Mouse (Mus musculus) neural tube, embryonic 13.5 days (tissue): ENCODE results near the gene Kcnj10. TPM values are rescaled to one million over a fixed set of nuclear protein-coding genes. Genes with fewer than 3 reads are reported as not detected.

Experiments used
- ATAC-seq: fragments of 200-750 bp; cut with Nextera tagmentation; 2 replicates; pipeline ENCODE4 v1.8.0; 2017; ENCODE audit warnings: low read depth, mild to moderate bottlenecking, moderate TSS enrichment, moderate library complexity
- H3K27ac ChIP-seq: fragments of 300-500 bp; sonication (generic); replicated peaks from 2 replicates; pipeline ENCODE4 v1.5.1; 2015; ENCODE audit warnings: moderate library complexity, mild to moderate bottlenecking, inconsistent platforms
- H3K27me3 ChIP-seq: fragments of 300-500 bp; sonication (generic); 2 replicates; pipeline ENCODE4 v1.6.1; 2015; ENCODE audit warnings: mild to moderate bottlenecking, inconsistent platforms
- H3K36me3 ChIP-seq: fragments of 300-500 bp; sonication (generic); 2 replicates; pipeline ENCODE4 v1.6.1; 2015; ENCODE audit warnings: mild to moderate bottlenecking, inconsistent platforms
- H3K4me1 ChIP-seq: fragments of 300-500 bp; sonication (generic); replicated peaks from 2 replicates; pipeline ENCODE4 v1.6.1; 2015; ENCODE audit warnings: inconsistent platforms
- H3K4me2 ChIP-seq: fragments of 300-500 bp; sonication (generic); 2 replicates; pipeline ENCODE4 v1.6.1; 2015; ENCODE audit warnings: inconsistent platforms, mild to moderate bottlenecking, moderate library complexity
- H3K4me3 ChIP-seq: fragments of 300-500 bp; sonication (generic); 2 replicates; pipeline ENCODE4 v1.5.1; 2015; ENCODE audit warnings: mild to moderate bottlenecking, inconsistent platforms
- H3K9ac ChIP-seq: fragments of 300-500 bp; sonication (generic); 2 replicates; pipeline ENCODE4 v1.6.1; 2015; ENCODE audit warnings: moderate library complexity, mild to moderate bottlenecking, inconsistent platforms
- H3K9me3 ChIP-seq: fragments of 300-500 bp; sonication (generic); 2 replicates; pipeline ENCODE4 v1.6.1; 2016; ENCODE audit warnings: inconsistent platforms
- WGBS: fragments of 180-500 bp; shearing (Covaris S2); methylation state at CpG from one replicate; pipeline ENCODE4 v1.1.7; 2015; 5-methylcytosine and 5-hydroxymethylcytosine counted together
- polyA plus RNA-seq: library from polyadenylated mRNA; unstranded; fragments of >200 nt; fragmentation: Nextera tagmentation; extraction: Ambion mirVana; gene quantifications from 2 replicates; pipeline ENCODE4 v1.2.1, GENCODE M21; 2015

Kcnj10 gene
- polyA plus RNA-seq, 1 experiment from 2014 or later: 1.9 TPM

- H3K36me3 ChIP-seq: no peaks in the 10 kb centered on the region
- no peaks in the 10 kb centered on the region for H3K27me3 ChIP-seq
- no peak overlapping the region for H3K9ac ChIP-seq
- peaks cover 4% of the 10 kb centered on the region; the same call in 1 of the 2 replicates for H3K4me1 ChIP-seq
- H3K4me3 ChIP-seq: no peak overlapping the region
- no peak overlapping the region for H3K4me2 ChIP-seq
- no peak overlapping the region for H3K27ac ChIP-seq
- H3K9me3 ChIP-seq: no peaks in the 10 kb centered on the region
- WGBS: 15% methylated on average over 6 of the region's 6 CpGs
- peak; percentile 48 for ATAC-seq
These were observed 23.7 kb downstream of the Kcnj10 start for GRCm38 (mm10) chr1:172364684-172365083.

GRCm38 (mm10) chr1:172368768-172369418 lies 27.9 kb downstream of the Kcnj10 start:
- Histone ChIP-seq H3K9ac (no peak overlapping the region), H3K27me3 (no peaks in the 10 kb centered on the region), H3K36me3 (no peaks in the 10 kb centered on the region), H3K4me1 (peaks cover 4% of the 10 kb centered on the region; the same call in 1 of the 2 replicates), H3K4me2 (peak overlapping the region; percentile 26), H3K9me3 (no peaks in the 10 kb centered on the region), H3K4me3 (no peak overlapping the region), H3K27ac (no peak overlapping the region)
- ATAC-seq: peak; percentile 30; the same call in 1 of the 2 replicates
- 33% methylated on average over 23 of the region's 23 CpGs for WGBS

GRCm38 (mm10) chr1:172376198-172376667 lies 35.2 kb downstream of the Kcnj10 start, which contains the start of gene Pigm:
Gene Pigm, plus strand, starts transcription at chr1:172376546.
- H3K4me2 ChIP-seq: peak within 1 kb of the TSS; percentile 87
- H3K9ac ChIP-seq: peak within 1 kb of the TSS; percentile 90
- peak within 1 kb of the TSS; percentile 71 for H3K27ac ChIP-seq
- WGBS: under 1% methylated on average over 39 of the region's 39 CpGs
- H3K4me1 ChIP-seq: peaks cover 49% of the 10 kb centered on the region
- H3K4me3 ChIP-seq: peak within 1 kb of the TSS; percentile 83
- H3K9me3 ChIP-seq: no peaks in the 10 kb centered on the region
- H3K36me3 ChIP-seq: peaks cover 25% of the 10 kb centered on the region
- peak; percentile 99 for ATAC-seq
- no peaks in the 10 kb centered on the region for H3K27me3 ChIP-seq

DNA sequence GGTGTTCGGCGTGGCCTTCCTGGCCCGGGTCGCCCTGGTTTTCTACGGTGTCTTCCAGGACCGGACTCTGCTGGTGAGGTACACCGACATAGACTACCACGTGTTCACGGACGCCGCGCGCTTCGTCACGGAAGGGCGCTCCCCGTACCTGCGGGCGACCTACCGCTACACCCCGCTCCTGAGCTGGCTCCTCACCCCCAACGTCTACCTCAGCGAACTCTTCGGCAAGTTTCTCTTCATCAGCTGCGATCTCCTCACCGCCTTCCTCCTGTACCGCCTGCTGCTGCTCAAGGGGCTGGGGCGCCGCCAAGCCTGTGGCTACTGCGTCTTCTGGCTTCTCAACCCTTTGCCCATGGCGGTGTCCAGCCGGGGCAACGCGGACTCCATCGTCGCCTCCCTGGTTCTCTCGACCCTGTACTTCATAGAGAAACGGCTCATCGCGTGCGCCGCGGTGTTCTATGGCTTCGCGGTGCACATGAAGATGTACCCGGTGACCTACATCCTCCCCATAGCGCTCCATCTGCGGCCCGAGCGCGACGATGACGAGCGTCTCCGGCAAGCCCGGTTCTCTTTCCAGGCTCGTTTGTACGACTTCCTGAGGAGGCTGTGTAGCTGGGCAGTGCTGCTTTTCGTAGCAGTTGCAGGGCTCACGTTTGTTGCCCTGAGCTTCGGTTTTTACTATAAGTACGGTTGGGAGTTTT lies 35.9 kb downstream of the Kcnj10 start:
- Histone ChIP-seq H3K9ac (peak overlapping the region; percentile 90), H3K4me1 (peaks cover 50% of the 10 kb centered on the region), H3K27me3 (no peaks in the 10 kb centered on the region), H3K36me3 (peaks cover 31% of the 10 kb centered on the region), H3K27ac (peak overlapping the region; percentile 69), H3K9me3 (no peaks in the 10 kb centered on the region), H3K4me2 (peak overlapping the region; percentile 87), H3K4me3 (peak overlapping the region; percentile 83)
- whole genome bisulfite sequencing: 3% methylated on average over 60 of the region's 62 CpGs
- ATAC-seq: no peak; the same call in 1 of the 2 replicates

- H3K27me3 ChIP-seq: no peaks in the 10 kb centered on the region
- no peaks in the 10 kb centered on the region for H3K9me3 ChIP-seq
- no peak overlapping the region for H3K9ac ChIP-seq
- H3K36me3 ChIP-seq: peaks cover 36% of the 10 kb centered on the region
- no peak overlapping the region for H3K27ac ChIP-seq
- peaks cover 50% of the 10 kb centered on the region for H3K4me1 ChIP-seq
- H3K4me3 ChIP-seq: no peak overlapping the region
- WGBS: 66% methylated on average over 10 of the region's 10 CpGs
- no peak for ATAC-seq
- peak overlapping the region; percentile 7; the same call in 1 of the 2 replicates for H3K4me2 ChIP-seq
These were observed 39.1 kb downstream of the Kcnj10 start for GRCm38 (mm10) chr1:172380066-172380465.

DNA sequence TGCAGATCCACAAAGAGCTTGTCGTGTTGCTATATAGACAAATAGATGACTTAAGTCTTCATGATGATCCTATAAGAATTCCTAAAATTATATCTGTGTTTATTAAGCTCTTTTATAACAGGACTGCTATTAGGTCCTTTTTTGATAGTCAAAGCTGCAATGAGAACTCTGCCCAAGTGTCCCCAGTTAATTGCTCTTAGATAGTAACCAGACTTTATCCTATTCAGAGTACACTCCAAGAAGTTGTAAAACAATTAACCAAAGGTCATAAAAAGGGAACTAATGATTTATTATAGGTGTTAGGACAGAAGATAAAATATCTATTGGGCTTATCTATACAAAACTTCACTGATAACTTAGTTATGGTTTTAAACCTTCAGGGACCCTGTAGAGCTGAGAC lies 41.1 kb downstream of the Kcnj10 start:
- Histone ChIP-seq H3K4me2 (no peak overlapping the region), H3K27me3 (no peaks in the 10 kb centered on the region), H3K4me3 (no peak overlapping the region), H3K4me1 (peaks cover 40% of the 10 kb centered on the region), H3K36me3 (peaks cover 36% of the 10 kb centered on the region), H3K9ac (no peak overlapping the region), H3K9me3 (no peaks in the 10 kb centered on the region), H3K27ac (no peak overlapping the region)
- WGBS: 82% methylated on average over 1 of the region's 1 CpGs
- ATAC-seq: no peak

- Histone ChIP-seq H3K27ac (no peak overlapping the region), H3K36me3 (0 out of 2 replicates have a peak, but pooled peaks cover 1% of the 10 kb centered on the region), H3K4me2 (no peak overlapping the region), H3K9me3 (no peaks in the 10 kb centered on the region), H3K4me1 (peaks cover 10% of the 10 kb centered on the region), H3K27me3 (no peaks in the 10 kb centered on the region), H3K9ac (no peak overlapping the region), H3K4me3 (no peak overlapping the region)
- 76% methylated on average over 5 of the region's 5 CpGs for WGBS
- no peak for ATAC-seq
These were observed 46.2 kb downstream of the Kcnj10 start for GRCm38 (mm10) chr1:172387246-172387645.

- no peak for ATAC-seq
- Histone ChIP-seq H3K9me3 (no peaks in the 10 kb centered on the region), H3K9ac (no peak overlapping the region), H3K4me1 (peaks cover 13% of the 10 kb centered on the region), H3K4me3 (no peak overlapping the region), H3K27ac (no peak overlapping the region), H3K36me3 (no peaks in the 10 kb centered on the region), H3K27me3 (peaks cover 4% of the 10 kb centered on the region; the same call in 1 of the 2 replicates), H3K4me2 (no peak overlapping the region)
- WGBS: 80% methylated on average over 1 of the region's 1 CpGs
These were observed 49.8 kb downstream of the Kcnj10 start for GRCm38 (mm10) chr1:172390769-172391168.

DNA sequence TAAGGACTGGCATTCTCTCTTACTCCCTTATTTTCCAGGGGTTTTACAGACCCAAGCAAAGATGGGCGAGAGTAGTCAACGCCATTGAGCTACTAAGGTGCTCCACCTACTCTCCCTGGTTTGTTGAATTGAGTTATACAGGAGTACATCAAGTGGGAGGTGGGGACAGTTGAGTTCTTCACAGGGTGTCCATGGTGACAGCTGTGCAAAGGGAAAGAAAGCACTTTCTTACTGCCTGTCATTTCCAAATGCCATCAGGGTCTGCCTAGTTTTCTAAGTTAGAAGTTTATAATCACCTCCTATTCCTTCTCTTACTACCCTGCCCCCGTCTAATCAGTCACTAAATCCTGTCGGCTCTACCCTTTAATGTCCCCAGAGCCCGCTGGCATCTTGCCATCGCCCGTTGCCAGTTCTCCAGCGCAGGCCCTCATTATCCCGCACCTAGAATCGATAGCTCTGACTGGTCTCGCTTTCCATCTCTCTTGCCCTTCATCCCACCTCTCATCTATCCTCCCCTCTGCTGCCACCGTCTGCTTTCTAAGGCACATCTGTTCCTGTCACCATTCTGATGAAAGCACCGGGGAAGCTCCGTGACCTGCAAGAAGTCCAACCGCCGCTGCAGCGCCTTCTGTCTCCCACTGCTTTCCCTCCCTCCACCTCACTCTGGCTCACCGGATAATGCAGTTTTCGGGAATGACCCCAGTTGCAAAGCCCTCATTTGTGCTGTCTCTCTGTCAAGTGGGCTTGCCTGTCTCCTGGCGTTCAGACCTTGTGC lies 51.0 kb downstream of the Kcnj10 start:
- no peak overlapping the region for H3K27ac ChIP-seq
- peak overlapping the region; percentile 18; the same call in 1 of the 2 replicates for H3K4me3 ChIP-seq
- H3K4me1 ChIP-seq: peaks cover 13% of the 10 kb centered on the region
- peak; percentile 40 for ATAC-seq
- H3K36me3 ChIP-seq: no peaks in the 10 kb centered on the region
- 17% methylated on average over 20 of the region's 20 CpGs for WGBS
- H3K4me2 ChIP-seq: peak overlapping the region; percentile 49
- H3K27me3 ChIP-seq: peaks cover 4% of the 10 kb centered on the region; the same call in 1 of the 2 replicates
- no peaks in the 10 kb centered on the region for H3K9me3 ChIP-seq
- peak overlapping the region; percentile 23; the same call in 1 of the 2 replicates for H3K9ac ChIP-seq

DNA sequence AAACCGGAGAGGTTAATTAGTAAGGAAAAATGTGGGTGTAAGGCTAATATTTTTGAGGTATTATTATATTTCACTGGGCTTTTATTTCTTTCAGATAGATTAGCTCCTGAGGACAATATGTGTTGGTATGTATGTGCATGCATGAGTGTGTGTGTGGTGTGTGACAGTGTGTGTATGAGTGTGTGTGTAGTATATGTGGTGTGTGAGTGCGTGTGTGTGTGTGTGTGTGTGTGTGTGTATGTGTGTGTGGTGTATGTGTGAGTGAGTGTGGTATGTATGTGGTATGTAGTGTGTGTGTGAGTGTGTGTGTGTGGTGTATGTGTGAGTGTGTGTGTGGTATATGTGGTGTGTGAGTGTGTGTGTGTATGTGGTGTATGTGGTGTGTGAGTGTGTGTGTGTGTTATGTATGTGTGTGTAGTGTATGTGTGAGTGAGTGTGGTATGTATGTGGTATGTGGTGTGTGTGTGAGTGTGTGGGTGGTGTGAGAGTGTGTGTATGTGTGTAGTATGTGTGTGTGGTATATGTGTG lies 51.7 kb downstream of the Kcnj10 start:
- Histone ChIP-seq H3K36me3 (no peaks in the 10 kb centered on the region), H3K9ac (no peak overlapping the region), H3K4me1 (peaks cover 13% of the 10 kb centered on the region), H3K9me3 (no peaks in the 10 kb centered on the region), H3K27ac (no peak overlapping the region), H3K27me3 (peaks cover 4% of the 10 kb centered on the region; the same call in 1 of the 2 replicates), H3K4me3 (no peak overlapping the region), H3K4me2 (peak overlapping the region; percentile 49)
- WGBS: 82% methylated on average over 2 of the region's 2 CpGs
- ATAC-seq: peak; percentile 32; the same call in 1 of the 2 replicates

GRCm38 (mm10) chr1:172393739-172394138 lies 52.7 kb downstream of the Kcnj10 start:
- Histone ChIP-seq H3K27ac (no peak overlapping the region), H3K4me2 (no peak overlapping the region), H3K4me3 (no peak overlapping the region), H3K4me1 (peaks cover 13% of the 10 kb centered on the region), H3K27me3 (peaks cover 4% of the 10 kb centered on the region; the same call in 1 of the 2 replicates), H3K36me3 (no peaks in the 10 kb centered on the region), H3K9me3 (no peaks in the 10 kb centered on the region), H3K9ac (no peak overlapping the region)
- ATAC-seq: no peak
- 73% methylated on average over 8 of the region's 8 CpGs for WGBS
